Mouse (Mus musculus) bone marrow, adult 2 months (tissue): ENCODE results near the gene Ssh1.

Experiments used
- CTCF ChIP-seq: fragments of 200-500 bp; IDR thresholded peaks from 2 replicates; pipeline ENCODE4 v1.5.1; 2011; ENCODE audit warnings: low read length, control low read depth; ENCODE audit not compliant: control insufficient read depth, insufficient read depth
- POLR2A ChIP-seq: fragments of 200-500 bp; IDR thresholded peaks from 2 replicates; pipeline ENCODE4 v1.6.1; 2011; ENCODE audit warnings: low read depth, mild to moderate bottlenecking, control low read depth, low read length, borderline replicate concordance; ENCODE audit not compliant: control insufficient read depth

GRCm38 (mm10) chr5:113990593-113990992 lies 3.1 kb downstream of the Ssh1 start:
- no peak for TF ChIP-seq POLR2A
- 0 out of 2 replicates have a peak, but pooled peaks have one; percentile 22 for TF ChIP-seq CTCF
